Mouse (Mus musculus) frontal cortex, postnatal 10 days (tissue): Measurements from ENCODE around the gene Abat.

Source experiments
- DNase-seq, 2 experiments: peaks; one replicate each; pipeline ENCODE4 v3.0.0; 2022; ENCODE audit warnings: low spot score in 2 of 2, mixed read lengths in 1 of 2

Gene Abat

GRCm38 (mm10) chr16:8636867-8637216 is 123.6 kb downstream of the Abat start:
- DNase-seq, result peak in 1 of 2 experiments; percentile 20

- peak; percentile 84 to 86 for DNase-seq
Observed at GRCm38 (mm10) chr16:8637217-8638051, 124.2 kb downstream of the Abat start, which contains the start of the genes Pmm2 and Tmem186. Pmm2 (plus strand) TSS chr16:8637674. Tmem186 (minus strand) TSS chr16:8637712.

GRCm38 (mm10) chr16:8638131-8638530 is 124.9 kb downstream of the Abat start:
- no peak for DNase-seq

GRCm38 (mm10) chr16:8639466-8640191 is 126.4 kb downstream of the Abat start:
- no peak for DNase-seq

GRCm38 (mm10) chr16:8643855-8644254 is 130.6 kb downstream of the Abat start:
- no peak for DNase-seq

GRCm38 (mm10) chr16:8645546-8645945 is 132.3 kb downstream of the Abat start:
- DNase-seq, result no peak

- DNase-seq, result no peak
Observed at GRCm38 (mm10) chr16:8650007-8650406, 136.8 kb downstream of the Abat start.

- DNase-seq, result no peak
Observed at GRCm38 (mm10) chr16:8655108-8655507, 141.9 kb downstream of the Abat start.

GRCm38 (mm10) chr16:8655599-8655998 is 142.4 kb downstream of the Abat start:
- no peak for DNase-seq

- DNase-seq, result no peak
Observed at GRCm38 (mm10) chr16:8656256-8656655, 143.0 kb downstream of the Abat start.

- no peak for DNase-seq
Observed at GRCm38 (mm10) chr16:8658349-8658748, 145.1 kb downstream of the Abat start.

GRCm38 (mm10) chr16:8658764-8659163 is 145.5 kb downstream of the Abat start:
- DNase-seq, result no peak

GRCm38 (mm10) chr16:8663022-8663421 is 149.8 kb downstream of the Abat start:
- DNase-seq, result no peak

- DNase-seq, result no peak
Observed at GRCm38 (mm10) chr16:8663606-8664539, 150.6 kb downstream of the Abat start.

- no peak for DNase-seq
Observed at GRCm38 (mm10) chr16:8665367-8665766, 152.1 kb downstream of the Abat start.

GRCm38 (mm10) chr16:8666452-8666851 is 153.2 kb downstream of the Abat start:
- DNase-seq, result no peak

GRCm38 (mm10) chr16:8667261-8667660 is 154.0 kb downstream of the Abat start:
- DNase-seq, result no peak

- no peak for DNase-seq
Observed at GRCm38 (mm10) chr16:8667814-8668213, 154.6 kb downstream of the Abat start.

- no peak for DNase-seq
Observed at GRCm38 (mm10) chr16:8668386-8668785, 155.2 kb downstream of the Abat start.

GRCm38 (mm10) chr16:8669432-8669831 is 156.2 kb downstream of the Abat start:
- no peak for DNase-seq
